Mouse (Mus musculus): ENCODE measurements around the gene Gm42906.

The Gm42906 gene

DNA sequence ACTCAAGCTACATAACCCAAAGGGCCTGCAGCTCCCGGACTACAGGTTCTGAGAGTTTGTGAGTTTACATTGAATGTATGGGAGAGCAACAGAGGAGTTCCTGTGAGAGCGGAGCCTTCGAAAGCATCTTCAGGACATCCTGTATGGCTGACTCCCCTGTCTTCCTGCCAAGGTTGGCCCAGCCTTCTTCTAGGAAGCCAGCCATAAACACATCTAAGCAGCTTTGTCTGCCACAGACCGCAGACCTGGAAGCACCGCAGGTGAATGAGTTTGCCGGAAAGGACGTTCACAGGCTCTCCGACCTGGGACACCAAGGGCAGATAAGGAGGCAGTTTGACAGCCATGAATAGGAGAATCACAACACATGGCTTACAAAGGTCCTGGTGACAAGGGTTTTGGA lies 246.7 kb downstream of the Gm42906 start:
- DNase-seq: no peak

DNA sequence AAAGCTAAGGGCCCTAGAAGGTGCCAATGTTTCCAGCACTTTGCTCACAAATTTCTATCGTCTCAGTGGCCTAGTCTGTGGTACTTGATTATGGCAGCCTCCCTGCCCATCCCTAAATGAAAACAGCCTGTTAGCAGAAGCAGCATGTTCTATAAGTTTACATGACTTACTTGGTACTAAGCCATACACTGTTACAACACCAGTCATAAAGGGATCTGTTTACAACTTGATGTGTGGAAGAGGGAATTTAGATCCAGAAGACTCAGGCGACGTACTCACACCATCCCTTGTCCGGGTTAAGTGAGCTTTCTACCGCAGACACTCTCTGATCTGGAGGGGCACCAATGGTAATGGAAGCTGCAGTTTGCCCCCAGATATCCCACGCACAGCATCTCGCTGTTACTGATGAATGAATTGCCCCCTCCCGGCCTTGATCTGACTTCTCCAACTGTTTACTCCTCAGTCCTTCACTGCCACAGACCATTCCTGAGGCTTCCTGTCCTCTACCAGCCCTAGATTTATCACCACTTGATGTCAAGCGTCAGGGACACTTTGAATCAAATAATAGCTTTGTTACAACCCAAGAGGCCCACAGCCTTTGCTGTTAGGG lies 247.7 kb downstream of the Gm42906 start:
- no peak for DNase-seq

DNA sequence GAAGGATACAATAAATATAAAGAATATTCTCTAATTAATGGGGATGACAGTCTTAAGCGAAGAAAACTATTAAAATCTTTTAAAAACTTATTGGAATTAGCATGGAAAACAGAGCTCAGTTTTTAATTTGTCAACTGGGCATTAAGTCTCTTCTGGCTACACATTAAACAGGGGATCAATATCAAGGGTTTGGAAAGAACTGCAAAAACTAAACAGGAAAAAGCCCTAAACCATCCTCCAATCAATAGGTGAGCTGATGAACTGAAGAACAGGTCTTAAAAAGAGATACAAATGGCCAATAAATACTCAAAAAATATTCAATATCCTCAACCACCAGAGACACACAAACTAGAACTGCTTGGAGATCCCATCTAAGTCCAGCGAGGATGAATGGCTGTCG lies 250.8 kb downstream of the Gm42906 start:
- DNase-seq: no peak

GRCm38 (mm10) chr5:151175897-151176313 lies 252.1 kb downstream of the Gm42906 start:
- DNase-seq: no peak

GRCm38 (mm10) chr5:151174485-151175460 lies 253.2 kb downstream of the Gm42906 start:
- no peak for DNase-seq

DNA sequence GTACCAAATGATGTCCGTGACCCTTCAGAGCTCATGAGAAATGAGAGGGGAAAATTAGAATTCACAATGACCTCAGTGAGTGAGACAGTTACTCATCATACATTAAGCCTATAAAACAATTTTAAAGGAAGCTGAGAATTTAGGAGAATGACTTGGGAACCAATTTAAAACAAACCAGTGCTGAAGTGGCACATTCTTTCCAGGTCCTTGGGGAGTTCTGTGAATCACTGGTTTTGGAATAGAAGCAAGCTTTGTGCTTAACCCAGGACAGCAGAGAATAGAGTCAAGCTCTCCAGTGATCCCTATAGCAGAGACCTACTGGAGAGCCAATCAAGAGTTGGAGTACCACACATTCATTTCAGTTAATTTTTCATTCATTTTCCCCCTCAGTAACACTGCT lies 254.2 kb downstream of the Gm42906 start:
- no peak for DNase-seq

GRCm38 (mm10) chr5:151170168-151170750 lies 257.7 kb downstream of the Gm42906 start:
- DNase-seq: no peak

- no peak for DNase-seq
These were observed 259.8 kb downstream of the Gm42906 start for GRCm38 (mm10) chr5:151168191-151168590.

DNA sequence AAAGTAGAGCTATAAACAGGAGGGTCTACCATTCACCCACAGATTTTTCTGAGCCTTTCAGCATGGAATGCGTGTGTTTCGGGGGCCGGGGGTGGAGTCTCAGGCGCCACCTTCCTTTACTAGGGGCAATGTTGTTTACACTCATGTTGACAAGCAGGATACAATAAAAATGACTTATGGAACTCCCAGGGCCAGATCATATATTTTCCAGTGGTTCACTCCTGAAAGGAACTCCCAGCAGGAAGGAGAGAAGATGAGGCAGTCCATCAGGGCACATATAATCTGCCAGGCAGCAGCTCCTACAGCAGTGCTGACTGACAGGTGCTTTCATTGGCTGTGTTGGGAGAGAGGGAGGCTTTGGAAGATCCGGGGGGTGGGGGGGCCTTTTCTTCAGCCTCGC lies 260.3 kb downstream of the Gm42906 start:
- no peak for DNase-seq

DNA sequence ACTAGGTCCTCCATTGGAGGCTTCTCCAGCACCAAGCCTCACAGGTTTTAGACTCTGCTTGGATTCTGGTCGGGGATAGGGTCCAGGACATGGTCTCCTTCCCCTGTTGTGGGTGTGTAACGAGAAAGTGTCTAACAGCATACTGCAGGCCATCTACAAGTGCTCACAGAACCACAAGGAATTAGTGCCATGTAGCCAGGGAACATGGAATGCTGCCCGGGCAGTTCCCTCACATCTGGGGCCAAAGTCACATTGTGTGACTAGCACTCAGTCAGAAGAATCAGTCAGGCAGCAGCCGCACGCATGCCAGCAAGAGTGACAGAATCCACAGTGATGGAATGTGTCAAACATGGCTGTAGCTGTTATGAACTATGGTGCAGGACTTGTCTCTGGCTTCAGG lies 261.7 kb downstream of the Gm42906 start:
- DNase-seq: no peak

GRCm38 (mm10) chr5:151165381-151166016 lies 262.5 kb downstream of the Gm42906 start:
- DNase-seq: no peak

DNA sequence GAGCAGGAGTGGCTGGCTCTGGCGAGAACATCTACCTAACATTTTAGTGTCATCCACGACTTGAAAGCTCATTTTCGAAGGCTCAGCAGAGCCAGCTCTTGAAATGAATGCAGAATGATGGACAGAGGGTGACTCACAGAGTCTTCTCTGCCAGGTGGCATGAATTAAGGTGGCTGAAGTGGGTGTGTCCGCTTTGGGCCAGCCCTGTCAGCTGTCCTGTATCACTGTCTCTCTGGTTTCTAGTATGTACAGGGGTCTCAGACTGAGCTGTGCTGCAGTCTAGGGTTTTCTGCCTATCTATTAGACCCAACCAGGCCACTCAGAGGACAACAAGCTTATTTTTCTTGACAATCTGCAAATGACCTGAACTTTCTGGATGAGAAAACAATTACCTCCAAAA lies 263.1 kb downstream of the Gm42906 start:
- no peak for DNase-seq

DNA sequence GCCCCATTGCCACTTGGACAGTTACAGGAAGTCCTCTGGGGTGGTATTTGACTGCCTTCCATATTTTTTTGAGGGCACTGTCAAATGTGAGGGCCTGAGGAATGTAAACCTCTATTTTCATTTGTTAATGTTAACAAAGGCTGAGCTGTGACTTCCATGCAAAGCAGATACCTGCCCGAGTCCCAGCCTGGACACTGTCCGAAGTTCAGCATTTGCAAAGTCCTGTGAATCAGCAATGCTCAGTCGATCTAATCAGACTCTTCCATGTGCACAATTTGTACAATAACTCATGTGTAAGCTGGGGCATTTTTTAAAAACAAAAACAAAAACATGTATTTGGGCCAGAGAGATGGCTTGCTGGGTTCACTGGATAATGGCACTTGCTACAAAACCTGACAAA lies 265.3 kb downstream of the Gm42906 start:
- DNase-seq: no peak

GRCm38 (mm10) chr5:151155247-151155646 lies 272.7 kb downstream of the Gm42906 start:
- DNase-seq: no peak

DNA sequence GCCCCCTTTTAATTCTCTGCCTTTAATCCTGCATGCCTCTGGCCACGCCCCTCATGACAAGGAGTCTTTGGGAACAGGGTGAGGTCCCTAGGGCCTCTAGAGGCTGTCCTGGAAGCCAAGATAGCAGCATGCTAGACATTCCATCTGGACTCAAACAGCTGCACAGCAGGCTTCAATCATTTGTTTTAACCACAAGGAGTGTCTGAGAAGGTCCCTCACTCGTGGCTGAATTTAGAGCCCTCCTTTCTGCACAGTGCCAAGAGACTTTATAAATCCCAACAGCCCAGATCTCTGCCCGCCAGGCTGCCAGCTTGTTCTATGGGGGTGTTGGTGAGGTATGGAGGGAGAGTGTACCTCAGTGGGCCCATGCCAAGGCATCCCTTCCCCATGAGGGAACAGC lies 273.2 kb downstream of the Gm42906 start:
- DNase-seq: no peak

DNA sequence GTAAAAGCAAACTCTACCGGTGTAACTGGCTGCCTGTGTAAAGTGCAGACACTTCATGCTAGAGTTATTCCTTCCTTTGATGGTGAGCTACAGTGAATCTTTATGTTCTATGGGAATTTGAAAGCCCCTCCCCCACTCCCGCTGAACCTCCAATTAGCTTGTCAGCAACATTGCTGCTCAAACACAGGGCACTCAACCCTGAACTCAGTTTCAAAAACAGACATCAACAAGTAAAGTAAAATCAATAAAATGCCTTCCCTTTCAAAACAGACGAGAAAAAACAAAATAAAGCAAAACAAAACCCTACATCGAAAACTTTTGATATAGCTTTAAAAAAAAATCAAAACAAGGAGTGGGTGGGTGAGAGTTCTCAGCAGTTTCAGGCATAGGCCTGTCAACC lies 273.9 kb downstream of the Gm42906 start:
- no peak for DNase-seq

- no peak for DNase-seq
These were observed 276.4 kb downstream of the Gm42906 start for GRCm38 (mm10) chr5:151151549-151151948.

DNA sequence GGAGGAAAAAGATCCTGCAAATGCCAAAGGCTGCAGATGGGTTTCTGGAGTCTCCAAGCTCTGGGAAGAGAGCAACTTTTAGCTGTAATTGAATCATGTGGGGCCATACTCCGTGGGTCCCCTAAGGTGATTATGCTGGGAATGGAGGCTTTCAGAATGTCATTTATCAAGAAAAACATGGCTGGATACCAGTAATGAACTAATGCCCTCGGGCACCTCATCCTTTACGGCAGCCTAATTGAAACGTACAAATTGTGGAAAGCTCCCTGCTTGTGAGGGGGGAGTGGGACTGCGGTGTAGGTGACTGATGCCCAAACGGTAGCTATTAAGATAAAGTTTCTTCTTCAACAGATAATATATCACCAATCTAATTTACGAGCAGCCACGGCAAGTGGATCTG lies 278.5 kb downstream of the Gm42906 start:
- no peak for DNase-seq

DNA sequence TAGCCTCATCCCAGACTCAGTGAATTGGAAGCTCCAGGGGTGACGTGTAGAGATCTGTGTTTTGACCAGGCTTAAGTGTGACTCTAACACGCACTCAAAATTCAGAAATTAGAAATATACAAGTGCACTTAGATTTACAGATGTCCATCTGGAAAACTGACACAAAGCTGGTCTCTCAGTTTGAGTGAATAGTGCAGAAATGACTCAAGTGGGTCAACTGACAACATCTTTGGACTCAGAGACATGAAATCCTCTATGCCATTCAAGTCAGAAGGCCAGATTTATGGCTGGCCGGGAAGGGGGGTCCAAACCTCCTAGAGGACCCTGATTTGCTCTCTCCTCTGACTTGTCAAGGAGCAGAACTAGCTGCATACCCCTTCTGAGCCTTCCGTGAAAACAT lies 279.9 kb downstream of the Gm42906 start:
- no peak for DNase-seq

DNA sequence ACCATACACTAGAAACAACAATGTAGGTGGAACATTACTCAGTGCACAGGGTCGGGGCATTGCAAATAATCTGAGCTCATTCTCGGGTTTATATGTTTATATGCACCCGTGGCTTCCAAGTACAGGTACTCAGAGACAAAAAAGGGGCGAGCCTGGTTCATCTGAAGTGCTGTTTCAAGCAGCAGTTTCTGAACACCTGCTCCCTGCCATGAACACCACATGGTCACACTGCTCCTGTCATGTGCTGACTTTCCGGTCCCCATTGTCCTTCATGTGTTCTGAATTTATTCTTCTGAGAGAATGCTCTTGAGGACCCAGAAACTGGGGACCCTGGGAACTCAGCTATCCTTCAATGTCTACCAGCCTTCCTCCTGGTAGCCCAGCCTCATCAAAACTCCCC lies 282.2 kb downstream of the Gm42906 start:
- no peak for DNase-seq

DNA sequence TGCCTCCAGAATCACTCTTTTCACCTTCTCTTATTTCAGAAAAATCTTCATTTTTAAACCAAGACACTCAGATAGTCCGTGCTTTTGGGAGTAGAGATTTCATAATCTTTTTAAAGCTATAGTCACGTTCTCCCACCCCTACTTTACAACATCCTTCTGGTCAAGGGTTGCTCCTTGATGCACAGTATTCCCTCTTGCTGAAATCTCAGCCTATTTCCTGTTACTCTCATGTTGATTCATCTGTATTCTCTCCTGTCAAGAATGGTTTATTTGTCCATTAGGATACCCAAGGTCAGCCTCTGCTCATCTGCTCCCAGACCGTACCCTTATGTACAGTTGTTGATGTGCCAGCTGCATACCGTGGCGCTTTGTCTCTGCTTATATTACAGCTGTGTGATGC lies 284.0 kb downstream of the Gm42906 start:
- DNase-seq: no peak

DNA sequence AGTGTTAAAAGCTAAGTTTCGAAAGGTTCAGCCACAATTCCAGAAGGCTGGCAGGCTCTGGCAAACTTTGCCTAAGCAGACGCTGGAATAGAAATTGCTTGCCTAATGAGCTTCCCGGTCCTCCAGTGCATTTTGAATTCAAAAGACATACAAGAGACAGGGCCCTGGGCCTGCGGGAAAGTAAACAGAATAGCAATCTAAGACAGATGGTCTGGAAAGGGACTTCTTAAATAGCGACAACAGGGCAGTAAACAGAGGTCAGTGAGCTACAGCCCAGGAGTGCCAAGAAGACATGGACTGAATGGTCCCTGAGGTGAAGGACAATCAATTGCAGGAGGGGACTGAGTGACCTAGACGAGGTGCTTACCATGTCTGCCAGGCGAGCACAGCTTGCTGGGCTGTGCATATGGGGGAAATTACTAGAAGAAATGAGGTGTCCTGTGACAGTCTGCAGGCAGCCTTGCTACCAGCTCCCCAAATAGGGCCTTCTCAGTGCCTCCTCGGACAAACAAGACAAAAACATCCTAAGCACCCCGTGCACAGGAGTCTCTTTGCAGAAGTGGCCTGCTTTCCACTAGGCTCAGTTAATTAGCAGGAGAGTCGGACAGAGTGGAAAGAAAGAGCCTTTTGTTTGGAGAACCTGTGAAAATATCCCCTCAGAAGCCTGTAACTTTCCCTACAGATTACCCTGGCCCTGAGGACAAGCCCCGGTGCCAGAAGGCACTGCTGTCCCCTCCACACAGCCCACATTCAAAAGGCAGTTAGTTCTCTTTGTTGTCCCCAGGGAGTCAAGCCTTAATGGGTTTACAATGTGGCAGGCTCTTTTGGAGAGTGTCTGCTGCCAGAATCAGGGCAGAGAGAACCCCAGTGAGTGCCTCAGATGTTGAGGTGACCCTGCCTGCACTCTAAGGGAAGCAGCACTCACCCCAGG lies 285.0 kb downstream of the Gm42906 start:
- no peak for DNase-seq

Data from right cerebral cortex, postnatal 4 days (tissue).